ENCODE assay signal across 15 mouse cellular contexts in the genomic region with DNA sequence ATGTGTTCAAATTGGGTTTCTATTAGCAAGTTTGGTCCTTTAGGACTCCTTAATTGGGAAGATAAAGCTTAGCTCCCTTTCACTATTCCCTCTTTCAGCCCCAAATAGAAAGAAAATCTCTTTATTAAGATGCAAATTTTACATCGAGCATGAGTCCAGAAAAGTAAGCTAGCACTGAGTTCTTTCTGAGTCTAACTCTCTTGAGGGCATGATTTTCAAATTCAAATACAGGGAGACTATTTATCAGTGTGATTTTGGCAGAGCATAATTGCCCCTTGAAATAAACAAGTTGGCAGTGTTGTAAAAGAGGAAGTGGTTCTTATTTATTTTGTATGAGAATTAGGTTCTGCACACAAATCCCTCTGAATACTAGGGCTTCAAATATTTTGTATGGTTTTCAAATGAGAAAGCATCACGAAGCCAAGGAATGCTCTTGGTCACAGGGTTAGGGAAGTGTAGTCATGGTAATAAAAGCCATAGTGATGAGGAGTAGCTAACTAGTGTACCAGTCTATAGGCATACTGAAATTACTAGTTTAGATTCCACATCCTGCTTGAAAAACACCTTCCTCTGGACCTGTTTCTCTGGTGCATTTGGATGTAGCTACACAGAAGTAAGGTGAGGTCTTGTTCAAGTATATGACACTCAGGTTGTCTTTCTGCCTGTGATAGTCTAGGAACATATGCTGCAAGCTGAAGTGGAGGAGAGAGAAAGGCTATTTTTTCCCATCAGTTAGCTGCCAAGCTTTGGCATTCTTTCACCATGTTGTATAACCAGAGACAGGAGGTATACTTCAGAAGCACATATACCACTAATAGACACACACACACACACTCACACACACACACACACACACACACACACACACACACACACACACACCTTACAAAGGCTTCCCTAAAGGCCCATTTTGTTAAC. TPM values are rescaled to one million over a fixed set of nuclear protein-coding genes. Genes with fewer than 3 reads are reported as not detected.
DNase-seq lines count a peak whose midpoint lies in the region; TF ChIP-seq lines count a peak whose summit lies in the region.
"Had no signal": no experiment of that assay in that cellular context is flagged by ENCODE, and none has a peak within 500 bp of the region (broad histone marks: within the 10 kb centered on the region; RNA-seq: fewer than 3 reads in every experiment).

No protein-coding gene starts in this region.

- TF ChIP-seq CTCF in layer of hippocampus, adult 2 months (conservative IDR thresholded peaks at IDR 0.05): no peak

- peak; percentile 23 to 31 for DNase-seq in layer of hippocampus, adult 2 months (ENCODE audit: low spot score in 2 of 2)
- no peak for DNase-seq in layer of hippocampus, postnatal 10 days (ENCODE audit: low spot score in 2 of 2)
- peak; percentile 63 to 67 for DNase-seq in cerebellum, adult 18-20 months
- DNase-seq in cerebellum, postnatal 36 days: peak; percentile 15 to 60
- peak; percentile 3 for DNase-seq in right cerebral cortex, postnatal 14 days
- DNase-seq in urinary bladder, postnatal 36 days (ENCODE audit: low spot score in 2 of 2): no peak
- DNase-seq in adrenal gland, adult (ENCODE audit: inconsistent age in 2 of 2, low spot score in 1 of 2): no peak
- DNase-seq: kidney, postnatal 10 days; liver, postnatal 0 days; lung, postnatal 4 days had no signal

- no peak overlapping the region for H3K4me3 ChIP-seq in layer of hippocampus, adult 2 months
- H3K4me3 ChIP-seq: embryonic facial prominence, embryonic 12.5 days; intestine, embryonic 15.5 days; limb, embryonic 13.5 days; neural tube, embryonic 13.5 days had no signal

- peak overlapping the region; percentile 91 for H3K27ac ChIP-seq in layer of hippocampus, adult 2 months
- H3K27ac ChIP-seq: embryonic facial prominence, embryonic 12.5 days; intestine, embryonic 15.5 days; limb, embryonic 13.5 days; neural tube, embryonic 13.5 days had no signal

RNA-seq across cellular contexts. Expression of gene Tspan7, which starts 34.6 kb away (rescaled TPM):
- 1,000 to 10,000 TPM; 1,107 to 1,213 TPM for total RNA-seq in layer of hippocampus, adult 2 months (2021)
- total RNA-seq in layer of hippocampus, postnatal 10 days (2021): 100 to 1,000 TPM; 880 to 946 TPM
- total RNA-seq: hematopoietic stem cell, adult 5-6 weeks had no signal

Comparison
In these comparisons a context has a peak if more than half of its experiments do, and no peak if none do; other contexts are left out.
1. DNase-seq: peak in layer of hippocampus, adult 2 months (2 of 2), cerebellum, adult 18-20 months (2 of 2), cerebellum, postnatal 36 days (2 of 2) and right cerebral cortex, postnatal 14 days (single experiment); none in layer of hippocampus, postnatal 10 days (0 of 2), urinary bladder, postnatal 36 days (0 of 2) and adrenal gland, adult (0 of 2).